9 mouse cellular contexts compared by ENCODE assay signal in genomic region chrX:48694460-48694859, GRCm38 (mm10). TPM values are rescaled to one million over a fixed set of nuclear protein-coding genes. Genes with fewer than 3 reads are reported as not detected.
DNase-seq lines count a peak whose midpoint lies in the region; ATAC-seq and TF ChIP-seq lines count a peak whose summit lies in the region.
"Had no signal": no experiment of that assay in that cellular context is flagged by ENCODE, and none has a peak within 500 bp of the region (broad histone marks: within the 10 kb centered on the region; RNA-seq: fewer than 3 reads in every experiment).

No protein-coding gene starts in this region.

- no peak for TF ChIP-seq CTCF in liver, postnatal 0 days (IDR thresholded peaks at IDR 0.05; ENCODE audit: low read depth)

- intact Hi-C loops in heart, postnatal 10 days (cut with DNase I), result no loop called here

- TF ChIP-seq EP300 in liver, postnatal 0 days (IDR thresholded peaks at IDR 0.05; ENCODE audit: low read depth), result no peak

- H3K4me1 ChIP-seq in heart, embryonic 10.5 days, result no peaks in the 10 kb centered on the region
- peaks cover 10% of the 10 kb centered on the region for H3K4me1 ChIP-seq in forebrain, embryonic 16.5 days (replicated peaks; ENCODE audit: control insufficient read depth, insufficient read depth, low read length)
- 0 out of 2 replicates have a peak, but pooled peaks cover 4% of the 10 kb centered on the region for H3K4me1 ChIP-seq in liver, postnatal 0 days (ENCODE audit: insufficient read depth)

- 0 out of 2 replicates have a peak overlapping the region, but pooled peaks have one; percentile 6 for H3K27ac ChIP-seq in heart, embryonic 10.5 days
- H3K27ac ChIP-seq in forebrain, embryonic 16.5 days (ENCODE audit: low read length), result no peak overlapping the region
- no peak overlapping the region for H3K27ac ChIP-seq in liver, postnatal 0 days (ENCODE audit: low read depth)

- 19% methylated on average over 6 of the region's 6 CpGs for WGBS in heart, embryonic 10.5 days
- 7% methylated on average over 6 of the region's 6 CpGs for WGBS in forebrain, embryonic 16.5 days
- WGBS in liver, postnatal 0 days (ENCODE audit: insufficient replicate concordance), result 33% methylated on average over 6 of the region's 6 CpGs

- peak overlapping the region; percentile 64 for H3K4me2 ChIP-seq in forebrain, embryonic 16.5 days (ENCODE audit: low read length)
- peak overlapping the region; percentile 70 for H3K4me2 ChIP-seq in liver, postnatal 0 days (ENCODE audit: low read depth, low read length)

- peaks cover 10% of the 10 kb centered on the region; the same call in 1 of the 2 replicates for H3K36me3 ChIP-seq in heart, embryonic 10.5 days
- no peaks in the 10 kb centered on the region for H3K36me3 ChIP-seq in forebrain, embryonic 16.5 days (ENCODE audit: control insufficient read depth, insufficient read depth)
- no peaks in the 10 kb centered on the region for H3K36me3 ChIP-seq in liver, postnatal 0 days (replicated peaks; ENCODE audit: insufficient read depth, low read length)

- DNase-seq in heart, embryonic 10.5 days (ENCODE audit: low spot score), result no peak
- DNase-seq in heart, postnatal 10 days, result no peak
- peak; percentile 51 for DNase-seq in ES-CJ7 (ENCODE audit: low read depth, low spot score)
- no peak for DNase-seq in liver, postnatal 0 days
- DNase-seq in thymus, adult 18-20 months, result no peak
- DNase-seq in urinary bladder, adult 18-20 months (ENCODE audit: low spot score in 2 of 2), result no peak
- no peak for DNase-seq in ovary, postnatal 14 days (ENCODE audit: low spot score)

- peak overlapping the region; percentile 68 for H3K4me3 ChIP-seq in heart, embryonic 10.5 days
- peak overlapping the region; percentile 60 for H3K4me3 ChIP-seq in forebrain, embryonic 16.5 days (replicated peaks; ENCODE audit: low read length)
- peak overlapping the region; percentile 60 for H3K4me3 ChIP-seq in liver, postnatal 0 days (ENCODE audit: low read depth, low read length)

- peak overlapping the region; percentile 42 for H3K9ac ChIP-seq in forebrain, embryonic 16.5 days (replicated peaks; ENCODE audit: low read depth, low read length)
- no peak overlapping the region for H3K9ac ChIP-seq in liver, postnatal 0 days (replicated peaks)

- peak; percentile 88 for ATAC-seq in forebrain, embryonic 16.5 days
- peak; percentile 51 for ATAC-seq in liver, postnatal 0 days

- H3K9me3 ChIP-seq in heart, embryonic 10.5 days, result no peaks in the 10 kb centered on the region
- no peaks in the 10 kb centered on the region for H3K9me3 ChIP-seq in forebrain, embryonic 16.5 days (ENCODE audit: control insufficient read depth, low read length)
- no peaks in the 10 kb centered on the region for H3K9me3 ChIP-seq in liver, postnatal 0 days (ENCODE audit: low read length)

- H3K27me3 ChIP-seq in heart, embryonic 10.5 days (ENCODE audit: insufficient read depth, poor library complexity, severe bottlenecking), result no peaks in the 10 kb centered on the region
- H3K27me3 ChIP-seq in forebrain, embryonic 16.5 days (replicated peaks; ENCODE audit: control insufficient read depth, insufficient read depth, low read length), result no peaks in the 10 kb centered on the region
- no peaks in the 10 kb centered on the region for H3K27me3 ChIP-seq in liver, postnatal 0 days (ENCODE audit: insufficient read depth, low read length)

RNA-seq across cellular contexts. Expression of gene Rbmx2, which starts 0.3 kb away (rescaled TPM):
- polyA plus RNA-seq in heart, embryonic 10.5 days (2016; fragmentation: Nextera tagmentation; extraction: Ambion mirVana), result 20.2 and 22.7 TPM in 2 replicates
- total RNA-seq in heart, postnatal 10 days (2021), result 1 to 10 TPM; 3.9 to 4.6 TPM
- polyA plus RNA-seq in forebrain, embryonic 16.5 days (2015; fragmentation: Nextera tagmentation; extraction: Ambion mirVana), result 22.6 and 23.3 TPM in 2 replicates
- 10.2 and 10.5 TPM in 2 replicates for polyA plus RNA-seq in liver, postnatal 0 days (2015; fragmentation: Nextera tagmentation; extraction: Ambion mirVana)

RNA-seq across cellular contexts. Expression of gene Gpr119, which starts 20.2 kb away (rescaled TPM):
- polyA plus RNA-seq in heart, embryonic 10.5 days (2016; fragmentation: Nextera tagmentation; extraction: Ambion mirVana), result not detected in 2 replicates
- not detected for total RNA-seq in heart, postnatal 10 days (2021)
- not detected in 2 replicates for polyA plus RNA-seq in forebrain, embryonic 16.5 days (2015; fragmentation: Nextera tagmentation; extraction: Ambion mirVana)
- not detected in 2 replicates for polyA plus RNA-seq in liver, postnatal 0 days (2015; fragmentation: Nextera tagmentation; extraction: Ambion mirVana)
- total RNA-seq: left cerebral cortex, adult 18-20 months had no signal
